Mouse (Mus musculus) stomach, postnatal 0 days (tissue): ENCODE measurements around the gene Six4.

ENCODE experiments used
- CTCF ChIP-seq: IDR thresholded peaks from 2 replicates; pipeline ENCODE4 v1.5.1; 2016; ENCODE audit warnings: antibody characterized with exemption, low read depth, mild to moderate bottlenecking, moderate library complexity
- EP300 ChIP-seq: optimal IDR thresholded peaks from 2 replicates; pipeline ENCODE3; 2016; ENCODE audit warnings: antibody characterized with exemption

GRCm38 (mm10) chr12:73110431-73111111, 2.7 kb downstream of the Six4 start:
- TF ChIP-seq CTCF = no peak
- TF ChIP-seq EP300 = no peak
